Mouse (Mus musculus): ENCODE results near the gene Gm2056. TPM values are rescaled to one million over a fixed set of nuclear protein-coding genes. Genes with fewer than 3 reads are reported as not detected.
"Not testable (repeated sequence)": the region's sequence is repeated elsewhere in the genome, so short reads cannot be mapped to it uniquely, and the experiment has no call there.

Gene Gm2056
- polyA plus RNA-seq (2015; fragmentation: Nextera tagmentation; extraction: Ambion mirVana): not detected in 2 replicates

DNA sequence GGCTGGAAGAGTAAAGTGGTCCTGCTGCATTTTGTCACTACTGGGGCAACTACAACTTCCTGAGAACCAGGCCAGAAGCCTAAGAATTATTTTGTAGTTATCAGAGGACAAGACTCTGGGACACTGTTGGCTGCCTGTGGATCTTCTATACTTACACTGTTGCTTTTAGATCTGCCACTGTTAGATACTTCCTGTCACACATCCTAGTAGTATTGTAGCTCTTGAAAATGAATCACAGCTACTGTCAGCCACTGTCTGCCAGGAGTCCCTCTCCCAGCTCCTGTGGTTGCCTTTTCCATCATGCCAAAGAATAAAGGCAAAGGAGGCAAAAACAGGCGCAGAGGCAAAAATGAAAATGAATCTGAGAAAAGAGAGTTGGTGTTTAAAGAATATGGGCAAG lies at the start of gene Gm2056:
Gm2056 (plus strand) TSS at position 301 of the 400 bp plus-strand sequence.
- 73% methylated on average over 1 of the region's 1 CpGs for WGBS
- H3K4me2 ChIP-seq; H3K27me3 ChIP-seq; H3K4me3 ChIP-seq; H3K9ac ChIP-seq; H3K27ac ChIP-seq; ATAC-seq (ENCODE audit: insufficient number of reproducible peaks, low FRiP score, low TSS enrichment, low read depth); H3K4me1 ChIP-seq; H3K36me3 ChIP-seq; H3K9me3 ChIP-seq: not testable (repeated sequence)

DNA sequence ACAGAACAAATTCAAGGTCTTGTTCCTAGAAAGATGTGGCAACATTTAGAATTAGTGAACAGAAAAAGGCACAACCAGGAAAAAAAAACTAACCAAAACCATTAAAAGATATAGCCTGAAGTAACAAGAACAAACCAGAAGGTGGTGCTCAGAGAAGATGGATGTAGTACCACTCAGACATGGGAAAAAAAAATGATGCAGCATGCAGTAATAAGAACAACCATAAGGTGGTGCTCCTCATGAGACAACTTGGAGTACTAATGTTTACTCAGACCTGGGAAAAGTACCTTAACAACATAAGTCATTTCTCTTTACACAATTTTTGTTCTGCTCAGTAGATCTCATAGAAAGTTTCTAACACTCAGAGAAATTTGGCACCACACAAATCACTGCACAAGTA lies 42.8 kb upstream of the Gm2056 start:
- H3K27me3 ChIP-seq; H3K9ac ChIP-seq; H3K27ac ChIP-seq; H3K9me3 ChIP-seq; H3K4me2 ChIP-seq; H3K4me1 ChIP-seq; H3K4me3 ChIP-seq; ATAC-seq (ENCODE audit: insufficient number of reproducible peaks, low FRiP score, low TSS enrichment, low read depth); H3K36me3 ChIP-seq: not testable (repeated sequence)

DNA sequence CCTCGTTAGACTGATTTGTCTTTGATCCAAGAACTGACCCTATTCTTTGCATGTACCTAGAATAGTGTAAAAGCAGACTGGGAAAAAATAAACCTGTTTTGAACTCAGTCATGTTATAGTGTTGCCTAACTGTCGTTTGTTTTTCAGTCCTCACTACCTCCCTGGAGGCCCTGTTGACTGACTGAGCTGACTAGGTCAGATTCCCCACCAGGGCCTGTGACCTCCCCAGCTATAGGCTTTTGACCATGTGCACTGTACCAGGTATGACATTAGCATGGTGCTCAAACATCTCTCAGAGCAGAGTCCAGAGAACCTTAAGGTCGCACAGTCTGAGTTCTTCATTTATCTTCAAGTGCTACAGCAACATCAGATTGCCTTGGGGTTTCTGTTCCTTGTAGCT lies 22.7 kb upstream of the Gm2056 start:
- ATAC-seq (ENCODE audit: insufficient number of reproducible peaks, low FRiP score, low TSS enrichment, low read depth); H3K36me3 ChIP-seq; H3K9me3 ChIP-seq; H3K4me3 ChIP-seq; H3K27ac ChIP-seq; H3K4me2 ChIP-seq; H3K4me1 ChIP-seq; H3K9ac ChIP-seq; H3K27me3 ChIP-seq: not testable (repeated sequence)
- WGBS: 69% methylated on average over 3 of the region's 3 CpGs

DNA sequence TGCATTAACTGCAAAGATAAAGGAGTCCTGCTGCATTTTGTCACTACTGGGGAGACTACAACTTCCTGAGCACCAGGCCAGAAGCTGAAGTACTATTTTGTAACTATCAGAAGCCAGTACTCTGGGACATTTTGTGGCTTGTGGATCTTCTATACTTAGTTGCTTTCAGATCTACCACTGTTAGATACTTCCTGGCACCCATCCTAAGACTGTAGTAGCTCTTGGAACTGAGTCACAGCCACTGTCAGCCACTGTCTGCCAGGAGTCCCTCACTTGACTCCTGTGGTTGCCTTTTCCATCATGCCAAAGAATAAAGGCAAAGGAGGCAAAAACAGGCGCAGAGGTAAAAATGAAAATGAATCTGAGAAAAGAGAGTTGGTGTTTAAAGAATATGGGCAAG lies 15.3 kb upstream of the Gm2056 start, which contains the start of gene Gm2075:
Gm2075 (plus strand) TSS at position 301 of the 400 bp plus-strand sequence.
- WGBS: 83% methylated on average over 1 of the region's 1 CpGs
- H3K4me2 ChIP-seq; ATAC-seq (ENCODE audit: insufficient number of reproducible peaks, low FRiP score, low TSS enrichment, low read depth); H3K4me1 ChIP-seq; H3K36me3 ChIP-seq; H3K4me3 ChIP-seq; H3K27ac ChIP-seq; H3K27me3 ChIP-seq; H3K9ac ChIP-seq; H3K9me3 ChIP-seq: not testable (repeated sequence)

DNA sequence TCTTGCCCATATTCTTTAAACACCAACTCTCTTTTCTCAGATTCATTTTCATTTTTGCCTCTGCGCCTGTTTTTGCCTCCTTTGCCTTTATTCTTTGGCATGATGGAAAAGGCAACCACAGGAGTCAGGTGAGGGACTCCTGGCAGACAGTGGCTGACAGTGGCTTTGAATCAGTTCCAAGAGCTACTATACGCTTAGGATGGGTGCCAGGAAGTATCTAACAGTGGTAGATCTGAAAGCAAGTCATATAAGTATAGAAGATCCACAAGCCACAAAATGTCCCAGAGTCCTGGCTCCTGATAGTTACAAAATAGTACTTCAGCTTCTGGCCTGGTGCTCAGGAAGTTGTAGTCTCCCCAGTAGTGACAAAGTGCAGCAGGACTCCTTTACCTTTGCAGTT lies 8.1 kb upstream of the Gm2056 start, which contains the start of gene Gm6803:
Gm6803 (minus strand) TSS at position 101 of the 400 bp plus-strand sequence.
- ATAC-seq (ENCODE audit: insufficient number of reproducible peaks, low FRiP score, low TSS enrichment, low read depth): not testable (repeated sequence)

DNA sequence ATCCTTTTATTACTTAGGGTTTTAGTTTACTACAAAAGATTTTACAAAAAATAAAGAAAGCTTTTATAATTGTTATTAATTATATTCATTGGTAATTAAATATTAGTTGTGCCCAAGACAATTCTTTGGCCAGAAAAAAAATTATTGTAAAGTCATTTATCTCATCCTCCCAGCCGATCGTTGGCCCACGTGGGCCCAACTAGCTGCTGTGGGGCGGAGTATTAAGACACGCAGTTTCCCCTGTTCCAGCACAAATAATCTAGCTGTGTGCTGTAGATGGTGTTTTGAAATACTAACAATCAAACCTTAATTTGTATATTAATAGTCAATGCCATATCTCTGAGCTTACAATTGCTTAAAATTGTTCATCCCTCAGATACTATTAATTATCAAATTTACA lies 5.4 kb downstream of the Gm2056 start:
- H3K9ac ChIP-seq; ATAC-seq (ENCODE audit: insufficient number of reproducible peaks, low FRiP score, low TSS enrichment, low read depth); H3K4me1 ChIP-seq; H3K36me3 ChIP-seq; H3K9me3 ChIP-seq; H3K4me3 ChIP-seq; H3K27ac ChIP-seq; H3K27me3 ChIP-seq; H3K4me2 ChIP-seq: not testable (repeated sequence)
- 90% methylated on average over 5 of the region's 5 CpGs for WGBS

More for the DNA sequence above, 8.1 kb upstream of the Gm2056 start, which contains the start of gene Gm6803:
- H3K27ac ChIP-seq, H3K4me3 ChIP-seq, H3K4me2 ChIP-seq, H3K36me3 ChIP-seq, H3K4me1 ChIP-seq, H3K9me3 ChIP-seq, H3K27me3 ChIP-seq, H3K9ac ChIP-seq: not testable (repeated sequence)
- 82% methylated on average over 2 of the region's 2 CpGs for whole genome bisulfite sequencing

DNA sequence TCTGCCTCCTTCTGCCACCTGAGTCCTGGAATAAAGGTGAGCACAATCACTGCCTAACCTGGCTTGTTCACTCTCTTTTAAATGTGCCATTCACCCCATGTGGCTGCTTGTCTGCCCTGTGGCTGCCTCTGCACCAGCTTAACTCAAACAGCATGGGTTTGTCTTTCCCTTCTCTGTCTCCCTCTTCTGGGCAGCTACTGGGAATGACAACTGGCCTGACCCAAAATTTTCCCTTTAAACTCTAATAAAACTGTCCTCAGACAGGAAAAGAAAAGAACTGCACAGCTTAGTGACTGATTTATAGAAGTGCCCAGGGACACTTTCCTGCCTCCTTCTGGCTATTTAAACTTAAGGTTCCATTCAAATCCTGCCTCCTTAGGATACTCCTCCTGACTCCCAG lies 12.3 kb downstream of the Gm2056 start:
- not testable (repeated sequence) for H3K4me2 ChIP-seq; H3K27me3 ChIP-seq; H3K36me3 ChIP-seq; H3K9ac ChIP-seq; H3K4me3 ChIP-seq; H3K27ac ChIP-seq; ATAC-seq (ENCODE audit: insufficient number of reproducible peaks, low FRiP score, low TSS enrichment, low read depth); H3K9me3 ChIP-seq; H3K4me1 ChIP-seq

DNA sequence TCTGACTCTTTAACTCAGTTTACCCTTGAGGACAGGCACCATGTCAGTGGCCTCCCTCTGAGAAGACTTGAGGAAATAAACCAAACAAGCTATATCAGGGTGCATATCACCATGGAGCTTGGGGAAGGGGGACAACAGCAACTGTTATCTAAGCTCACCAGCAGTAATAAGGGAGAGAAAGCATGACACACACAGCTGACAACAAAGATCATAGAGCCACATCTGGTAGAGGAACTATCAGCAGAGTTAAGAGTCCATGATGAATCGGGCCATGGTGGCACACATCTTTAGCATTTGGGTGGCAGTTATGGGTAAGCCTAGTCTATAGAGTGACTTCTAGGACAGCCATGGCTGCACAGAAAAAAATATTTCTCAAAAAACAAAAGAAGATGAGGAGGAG lies 12.9 kb downstream of the Gm2056 start:
- ATAC-seq (ENCODE audit: insufficient number of reproducible peaks, low FRiP score, low TSS enrichment, low read depth); H3K9ac ChIP-seq; H3K27ac ChIP-seq; H3K36me3 ChIP-seq; H3K4me3 ChIP-seq; H3K4me1 ChIP-seq; H3K9me3 ChIP-seq; H3K27me3 ChIP-seq; H3K4me2 ChIP-seq: not testable (repeated sequence)
- WGBS: 92% methylated on average over 1 of the region's 1 CpGs

DNA sequence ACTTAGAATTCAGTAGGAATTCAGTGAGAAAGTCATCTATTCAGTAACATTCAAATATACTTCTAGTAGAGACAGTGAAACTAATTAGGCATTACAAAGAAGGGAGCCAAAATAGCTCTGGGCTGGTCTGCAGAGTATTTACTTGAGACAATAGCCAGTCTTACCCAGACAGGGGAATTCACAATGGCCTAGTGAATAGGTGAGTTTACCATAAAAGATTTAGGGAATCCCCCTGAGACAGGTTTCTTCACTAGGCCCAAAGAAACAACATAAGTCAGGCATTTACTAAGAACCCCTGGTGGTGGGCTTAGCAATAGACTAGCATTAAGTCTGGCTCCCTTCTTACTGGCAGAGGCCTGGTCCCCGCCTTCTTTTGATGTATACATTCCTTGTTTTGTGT lies 18.4 kb downstream of the Gm2056 start:
- not testable (repeated sequence) for H3K9me3 ChIP-seq; H3K4me1 ChIP-seq; H3K4me3 ChIP-seq; H3K27ac ChIP-seq; H3K9ac ChIP-seq; H3K36me3 ChIP-seq; H3K27me3 ChIP-seq; ATAC-seq (ENCODE audit: insufficient number of reproducible peaks, low FRiP score, low TSS enrichment, low read depth); H3K4me2 ChIP-seq
- WGBS: 71% methylated on average over 1 of the region's 1 CpGs

Other genes with a start within 250 kb of the Gm2056 start
- not detected in 2 replicates for gene Gm21936, start 231.5 kb upstream of the Gm2056 start, polyA plus RNA-seq (2015; fragmentation: Nextera tagmentation; extraction: Ambion mirVana)
- not detected in 2 replicates for gene BB287469, start 210.4 kb upstream of the Gm2056 start, polyA plus RNA-seq (2015; fragmentation: Nextera tagmentation; extraction: Ambion mirVana)
- not detected in 2 replicates for gene Gm2001, start 184.7 kb upstream of the Gm2056 start, polyA plus RNA-seq (2015; fragmentation: Nextera tagmentation; extraction: Ambion mirVana)
- not detected in 2 replicates for gene Gm2016, start 152.9 kb upstream of the Gm2056 start, polyA plus RNA-seq (2015; fragmentation: Nextera tagmentation; extraction: Ambion mirVana)
- not detected in 2 replicates for gene Gm2022, start 131.6 kb upstream of the Gm2056 start, polyA plus RNA-seq (2015; fragmentation: Nextera tagmentation; extraction: Ambion mirVana)
- not detected in 2 replicates for gene Gm2035, start 107.1 kb upstream of the Gm2056 start, polyA plus RNA-seq (2015; fragmentation: Nextera tagmentation; extraction: Ambion mirVana)
- not detected in 2 replicates for gene Gm2042, start 72.9 kb upstream of the Gm2056 start, polyA plus RNA-seq (2015; fragmentation: Nextera tagmentation; extraction: Ambion mirVana)
- gene Gm2075, start 15.2 kb upstream of the Gm2056 start, polyA plus RNA-seq (2015; fragmentation: Nextera tagmentation; extraction: Ambion mirVana): not detected in 2 replicates
- not detected in 2 replicates for gene Gm6803, start 8.2 kb upstream of the Gm2056 start, polyA plus RNA-seq (2015; fragmentation: Nextera tagmentation; extraction: Ambion mirVana)
- gene Gm16368, start 56.7 kb downstream of the Gm2056 start, polyA plus RNA-seq (2015; fragmentation: Nextera tagmentation; extraction: Ambion mirVana): not detected in 2 replicates
- gene Gm10436, start 155.1 kb downstream of the Gm2056 start, polyA plus RNA-seq (2015; fragmentation: Nextera tagmentation; extraction: Ambion mirVana): not detected in 2 replicates
- gene Gm8332, start 223.1 kb downstream of the Gm2056 start, polyA plus RNA-seq (2015; fragmentation: Nextera tagmentation; extraction: Ambion mirVana): not detected in 2 replicates
- gene Gm5662, start 247.5 kb downstream of the Gm2056 start, polyA plus RNA-seq (2015; fragmentation: Nextera tagmentation; extraction: Ambion mirVana): not detected in 2 replicates